Mouse (Mus musculus): ENCODE measurements around the gene Aars2.
A peak's percentile ranks its signal among the peaks of the same experiment; 100 is the strongest.

The Aars2 gene

DNA sequence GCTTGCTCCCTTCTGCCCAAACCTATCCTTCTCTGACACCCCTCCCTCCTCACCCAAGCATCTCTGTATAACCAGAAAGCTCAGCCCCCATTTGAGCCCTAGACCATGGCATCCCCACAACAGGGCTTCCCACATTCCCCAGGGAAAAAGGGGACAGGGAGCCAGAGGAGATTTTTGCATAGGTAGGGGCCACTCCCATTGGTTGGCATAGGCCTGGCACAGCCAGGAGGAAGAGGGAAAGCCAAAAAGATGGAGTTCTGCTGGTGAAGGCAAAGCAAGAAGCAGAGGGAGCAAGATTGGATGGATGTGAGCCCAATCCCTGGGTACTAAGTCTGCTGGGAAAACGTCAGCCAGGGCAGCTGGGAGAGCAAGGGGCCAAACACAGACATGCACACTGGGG is 36.5 kb downstream of the Aars2 start:
- DNase-seq (ENCODE audit: low read depth), result no peak

- peak; percentile 30 for DNase-seq (ENCODE audit: low read depth)
Observed at GRCm38 (mm10) chr17:45544001-45544872, 37.6 kb downstream of the Aars2 start.

- no peak for DNase-seq (ENCODE audit: low read depth)
Observed at GRCm38 (mm10) chr17:45544873-45545277, 38.2 kb downstream of the Aars2 start.

- no peak for DNase-seq (ENCODE audit: low read depth)
Observed at GRCm38 (mm10) chr17:45545278-45545961, 38.8 kb downstream of the Aars2 start.

- DNase-seq (ENCODE audit: low read depth), result no peak
Observed at GRCm38 (mm10) chr17:45546941-45547340, 40.3 kb downstream of the Aars2 start.

GRCm38 (mm10) chr17:45547461-45548190 is 41.0 kb downstream of the Aars2 start:
- DNase-seq (ENCODE audit: low read depth), result no peak

- no peak for DNase-seq (ENCODE audit: low read depth)
Observed at GRCm38 (mm10) chr17:45548541-45549512, 42.2 kb downstream of the Aars2 start.

- DNase-seq (ENCODE audit: low read depth), result no peak
Observed at GRCm38 (mm10) chr17:45549617-45550181, 43.1 kb downstream of the Aars2 start, which contains the start of gene Tmem151b. Tmem151b (minus strand) TSS chr17:45549677.

DNA sequence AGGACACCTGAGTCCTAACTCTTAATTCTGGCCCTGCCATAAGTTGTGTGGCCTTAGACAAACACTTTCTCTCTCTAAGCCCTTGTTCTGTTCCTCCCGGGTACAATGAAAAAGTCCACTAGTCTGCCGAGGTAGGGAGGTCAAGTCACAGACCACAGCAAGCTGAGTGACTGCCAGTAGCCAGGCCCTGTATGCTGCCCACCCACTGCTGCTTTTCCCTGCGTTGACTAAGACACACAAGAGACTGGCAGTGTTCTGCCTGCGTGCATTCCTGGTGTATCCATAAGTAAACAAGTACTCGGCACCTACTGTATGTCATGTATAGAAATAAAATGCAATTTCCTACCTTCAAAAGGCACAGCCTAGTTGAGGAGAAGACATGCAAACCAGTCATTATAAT is 43.6 kb downstream of the Aars2 start:
- no peak for DNase-seq (ENCODE audit: low read depth)

DNA sequence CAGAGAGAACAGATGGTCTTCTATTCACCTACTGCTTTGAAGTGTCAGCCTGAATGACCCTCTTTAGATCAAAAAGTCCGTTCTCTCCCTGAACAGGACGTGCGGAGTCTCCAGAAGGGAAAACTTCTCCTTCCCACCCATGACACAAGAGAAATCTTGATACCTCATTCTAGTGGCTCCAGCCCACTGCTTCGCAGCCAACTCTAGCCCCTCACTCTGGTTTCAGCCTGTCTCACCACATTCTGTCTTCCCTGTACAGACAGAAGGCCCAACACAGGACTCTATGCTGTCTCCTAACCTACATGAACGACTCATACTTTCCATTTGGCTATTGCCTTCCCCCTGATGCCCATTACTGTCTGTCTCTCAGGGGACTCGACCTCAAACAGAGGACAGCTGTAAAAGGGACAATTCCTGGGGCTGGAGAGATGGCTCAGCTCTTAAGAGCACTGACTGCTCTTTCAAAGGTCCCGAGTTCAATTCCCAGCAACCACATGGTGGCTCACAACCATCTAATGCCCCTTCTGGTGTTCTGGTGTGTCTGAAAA is 44.7 kb downstream of the Aars2 start:
- DNase-seq (ENCODE audit: low read depth), result no peak

- peak; percentile 86 for DNase-seq (ENCODE audit: low read depth)
Observed at GRCm38 (mm10) chr17:45551816-45552451, 45.3 kb downstream of the Aars2 start.

- DNase-seq (ENCODE audit: low read depth), result no peak
Observed at GRCm38 (mm10) chr17:45553065-45553464, 46.4 kb downstream of the Aars2 start.

GRCm38 (mm10) chr17:45554420-45554819 is 47.8 kb downstream of the Aars2 start:
- no peak for DNase-seq (ENCODE audit: low read depth)

DNA sequence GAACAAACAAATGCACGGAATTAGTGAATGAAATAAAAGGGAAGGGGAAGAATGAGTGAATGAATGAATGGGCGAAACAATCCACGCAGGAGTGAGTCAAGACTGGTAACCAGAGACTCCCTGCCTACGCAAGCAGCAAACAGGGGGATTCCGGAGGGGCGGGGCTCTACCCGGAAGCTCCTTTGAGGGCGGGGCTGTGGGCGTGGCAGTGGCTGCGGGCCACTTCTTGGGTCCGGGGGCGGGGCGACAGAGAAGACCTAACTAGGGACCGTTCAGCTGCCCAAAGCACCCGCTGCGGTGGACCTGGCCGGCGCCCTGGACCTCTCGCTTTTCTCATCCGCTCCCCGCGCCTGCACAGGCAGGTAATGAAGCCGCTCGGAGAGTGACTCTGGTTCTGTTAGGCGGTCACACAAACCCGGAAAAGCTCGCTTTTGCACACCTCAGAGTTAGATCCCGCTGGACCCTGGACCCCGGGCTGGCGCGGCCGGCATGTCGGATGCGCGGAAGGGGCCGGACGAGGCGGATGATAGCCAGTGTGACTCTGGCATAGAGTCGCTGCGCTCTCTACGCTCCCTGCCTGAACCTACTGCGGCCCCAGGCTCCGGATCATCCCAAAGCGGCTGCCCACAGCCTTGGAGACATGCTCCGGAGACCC is 48.9 kb downstream of the Aars2 start, which contains the start of gene Nfkbie:
Gene Nfkbie (plus strand): TSS at position 252 of the 655 bp plus-strand sequence.
- DNase-seq (ENCODE audit: low read depth), result peak; percentile 97

GRCm38 (mm10) chr17:45556107-45556489 is 49.5 kb downstream of the Aars2 start:
- no peak for DNase-seq (ENCODE audit: low read depth)

DNA sequence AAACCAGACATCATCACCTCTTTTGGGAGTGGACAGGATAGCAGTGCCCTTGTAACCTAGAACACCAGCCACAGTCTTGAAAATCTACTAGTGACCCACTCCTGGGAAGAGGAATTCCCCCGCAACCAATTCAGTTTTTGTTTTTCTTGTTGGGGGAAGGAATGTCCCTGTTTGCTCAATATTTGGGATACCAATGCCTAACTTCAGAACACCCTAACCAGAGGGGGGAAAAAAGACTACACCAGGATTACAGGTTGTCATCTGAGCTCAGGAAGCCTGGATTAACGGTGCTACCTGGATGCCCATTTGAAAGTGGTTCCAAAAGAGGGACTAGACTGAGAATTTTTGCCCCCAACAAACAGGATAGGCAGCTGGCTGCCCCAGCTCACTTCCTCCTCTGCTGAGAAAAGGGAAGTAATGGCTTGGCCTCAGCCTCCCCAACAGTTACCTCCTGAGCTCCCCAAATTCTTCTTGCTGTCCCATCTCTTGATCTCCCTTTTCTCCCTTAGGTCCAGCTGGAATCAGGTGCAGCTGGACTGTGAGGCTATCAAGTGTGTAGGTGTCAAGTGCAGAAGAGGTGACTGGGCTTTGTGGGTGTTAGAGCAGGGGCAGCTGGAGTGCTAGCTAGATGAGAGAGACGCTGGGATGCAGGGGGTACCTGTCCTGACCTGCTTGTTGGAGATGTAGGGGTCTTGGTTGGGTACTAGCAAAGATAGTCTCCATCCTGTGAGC is 50.0 kb downstream of the Aars2 start:
- DNase-seq (ENCODE audit: low read depth), result no peak

- DNase-seq (ENCODE audit: low read depth), result peak; percentile 27
Observed at GRCm38 (mm10) chr17:45557246-45557824, 50.7 kb downstream of the Aars2 start.

All from NIH3T3 (cell line).